In genomic region chr5:145230641-145231040, GRCm38 (mm10) we compare ENCODE assay signal across 9 mouse cellular contexts. TPM values are rescaled to one million over a fixed set of nuclear protein-coding genes. Genes with fewer than 3 reads are reported as not detected.
DNase-seq lines count a peak whose midpoint lies in the region; ATAC-seq and TF ChIP-seq lines count a peak whose summit lies in the region.
"Had no signal": no experiment of that assay in that cellular context is flagged by ENCODE, and none has a peak within 500 bp of the region (broad histone marks: within the 10 kb centered on the region; RNA-seq: fewer than 3 reads in every experiment).

No protein-coding gene starts in this region.

- no peak for TF ChIP-seq CTCF in layer of hippocampus, adult 2 months (conservative IDR thresholded peaks at IDR 0.05)

- peak overlapping the region; percentile 97 for H3K27ac ChIP-seq in layer of hippocampus, adult 2 months
- H3K27ac ChIP-seq in forebrain, embryonic 14.5 days (ENCODE audit: low read depth, low read length), result no peak overlapping the region
- peak overlapping the region; percentile 94 for H3K27ac ChIP-seq in neural tube, embryonic 13.5 days (replicated peaks)

- DNase-seq in layer of hippocampus, adult 2 months (ENCODE audit: low spot score in 2 of 2), result no peak
- no peak for DNase-seq in layer of hippocampus, postnatal 36 days
- DNase-seq in forebrain, embryonic 14.5 days (ENCODE audit: low spot score), result no peak
- DNase-seq in kidney, postnatal 36 days, result peak; percentile 29 to 32
- no peak for DNase-seq in right cerebral cortex, postnatal 36 days (ENCODE audit: low spot score in 2 of 2)
- DNase-seq in adrenal gland, adult 18-20 months (ENCODE audit: low spot score in 2 of 2), result no peak

- H3K36me3 ChIP-seq in forebrain, embryonic 14.5 days (ENCODE audit: control insufficient read depth, insufficient read depth, low read length), result peaks cover 25% of the 10 kb centered on the region
- peaks cover 24% of the 10 kb centered on the region for H3K36me3 ChIP-seq in neural tube, embryonic 13.5 days

- H3K27me3 ChIP-seq in forebrain, embryonic 14.5 days (replicated peaks; ENCODE audit: control insufficient read depth, insufficient read depth, low read length), result no peaks in the 10 kb centered on the region
- no peaks in the 10 kb centered on the region for H3K27me3 ChIP-seq in neural tube, embryonic 13.5 days
- H3K27me3 ChIP-seq: Patski had no signal

- peak overlapping the region; percentile 71 for H3K4me2 ChIP-seq in forebrain, embryonic 14.5 days (ENCODE audit: low read length)
- H3K4me2 ChIP-seq in neural tube, embryonic 13.5 days, result peak overlapping the region; percentile 85

- whole genome bisulfite sequencing in forebrain, embryonic 14.5 days, result 86% methylated on average over 4 of the region's 4 CpGs
- WGBS in neural tube, embryonic 13.5 days, result 82% methylated on average over 4 of the region's 4 CpGs

- no peak for ATAC-seq in forebrain, embryonic 14.5 days
- no peak for ATAC-seq in neural tube, embryonic 13.5 days (ENCODE audit: low read depth)
- ATAC-seq in activated CD4-positive, CD25-positive, alpha-beta regulatory T cell, adult 4 months, result no peak

- 0 out of 2 replicates have a peak, but pooled peaks cover 12% of the 10 kb centered on the region for H3K4me1 ChIP-seq in forebrain, embryonic 14.5 days (ENCODE audit: control insufficient read depth, insufficient read depth, low read length)
- peaks cover 23% of the 10 kb centered on the region for H3K4me1 ChIP-seq in neural tube, embryonic 13.5 days (replicated peaks)

- H3K9ac ChIP-seq in forebrain, embryonic 14.5 days (ENCODE audit: low read length), result peak overlapping the region; percentile 97; the same call in 1 of the 2 replicates
- H3K9ac ChIP-seq in neural tube, embryonic 13.5 days, result peak overlapping the region; percentile 99

- no peaks in the 10 kb centered on the region for H3K9me3 ChIP-seq in forebrain, embryonic 14.5 days (replicated peaks; ENCODE audit: control insufficient read depth, low read length)
- H3K9me3 ChIP-seq in neural tube, embryonic 13.5 days, result no peaks in the 10 kb centered on the region

- H3K4me3 ChIP-seq in layer of hippocampus, adult 2 months, result peak overlapping the region; percentile 74
- H3K4me3 ChIP-seq in forebrain, embryonic 14.5 days (ENCODE audit: low read depth, low read length), result no peak overlapping the region
- H3K4me3 ChIP-seq in neural tube, embryonic 13.5 days, result peak overlapping the region; percentile 100; the same call in 1 of the 2 replicates

RNA-seq across cellular contexts. Expression of gene Zfp655, which starts 0.9 kb away (rescaled TPM):
- 10 to 100 TPM; 27.5 to 28.4 TPM for total RNA-seq in layer of hippocampus, adult 2 months (2021)
- 10 to 100 TPM; 24.4 to 27.4 TPM for total RNA-seq in layer of hippocampus, postnatal 36 days (2021)
- polyA plus RNA-seq in forebrain, embryonic 14.5 days (2014; fragmentation: Nextera tagmentation; extraction: Ambion mirVana), result 42.8 and 45.7 TPM in 2 replicates
- 35.3 and 41.2 TPM in 2 replicates for polyA plus RNA-seq in neural tube, embryonic 13.5 days (2015; fragmentation: Nextera tagmentation; extraction: Ambion mirVana)
- polyA plus RNA-seq in activated CD4-positive, CD25-positive, alpha-beta regulatory T cell, adult 4 months (2017; shearing (Covaris generic)), result 10 to 100 TPM; 59.5 to 61.1 TPM
- total RNA-seq in adrenal gland, adult 18-20 months (2021), result 10 to 100 TPM; 46.2 to 59.3 TPM

RNA-seq across cellular contexts. Expression of gene Zkscan5, which starts 26.3 kb away (rescaled TPM):
- total RNA-seq in layer of hippocampus, adult 2 months (2021), result 10 to 100 TPM; 11.3 to 12.2 TPM
- total RNA-seq in layer of hippocampus, postnatal 36 days (2021), result 10 to 100 TPM; 10.8 to 11.4 TPM
- polyA plus RNA-seq in forebrain, embryonic 14.5 days (2014; fragmentation: Nextera tagmentation; extraction: Ambion mirVana), result 17.7 and 17.8 TPM in 2 replicates
- polyA plus RNA-seq in neural tube, embryonic 13.5 days (2015; fragmentation: Nextera tagmentation; extraction: Ambion mirVana), result 15.3 and 17.2 TPM in 2 replicates
- polyA plus RNA-seq in activated CD4-positive, CD25-positive, alpha-beta regulatory T cell, adult 4 months (2017; shearing (Covaris generic)), result 1 to 10 TPM; 4.8 to 6.0 TPM
- total RNA-seq in adrenal gland, adult 18-20 months (2021), result 10 to 100 TPM in 1 of 2 experiments, 1 to 10 TPM in 1; 9.2 to 10.6 TPM

RNA-seq across cellular contexts. Expression of gene Zkscan14, which starts 29.0 kb away (rescaled TPM):
- 10 to 100 TPM; 11.6 to 12.9 TPM for total RNA-seq in layer of hippocampus, adult 2 months (2021)
- 10 to 100 TPM; 11.0 to 11.5 TPM for total RNA-seq in layer of hippocampus, postnatal 36 days (2021)
- polyA plus RNA-seq in forebrain, embryonic 14.5 days (2014; fragmentation: Nextera tagmentation; extraction: Ambion mirVana), result 14.9 and 16.4 TPM in 2 replicates
- polyA plus RNA-seq in neural tube, embryonic 13.5 days (2015; fragmentation: Nextera tagmentation; extraction: Ambion mirVana), result 13.6 and 14.6 TPM in 2 replicates
- polyA plus RNA-seq in activated CD4-positive, CD25-positive, alpha-beta regulatory T cell, adult 4 months (2017; shearing (Covaris generic)), result 10 to 100 TPM; 16.7 to 20.3 TPM
- 10 to 100 TPM in 1 of 2 experiments, 1 to 10 TPM in 1; 9.5 to 10.9 TPM for total RNA-seq in adrenal gland, adult 18-20 months (2021)

RNA-seq across cellular contexts. Expression of gene Atp5j2, which starts 38.8 kb away (rescaled TPM):
- total RNA-seq in layer of hippocampus, adult 2 months (2021), result 100 to 1,000 TPM; 238 to 257 TPM
- 100 to 1,000 TPM; 262 to 270 TPM for total RNA-seq in layer of hippocampus, postnatal 36 days (2021)
- polyA plus RNA-seq in forebrain, embryonic 14.5 days (2014; fragmentation: Nextera tagmentation; extraction: Ambion mirVana), result 513 and 604 TPM in 2 replicates
- 763 and 785 TPM in 2 replicates for polyA plus RNA-seq in neural tube, embryonic 13.5 days (2015; fragmentation: Nextera tagmentation; extraction: Ambion mirVana)
- polyA plus RNA-seq in activated CD4-positive, CD25-positive, alpha-beta regulatory T cell, adult 4 months (2017; shearing (Covaris generic)), result 100 to 1,000 TPM; 418 to 445 TPM
- total RNA-seq in adrenal gland, adult 18-20 months (2021), result 100 to 1,000 TPM; 493 to 672 TPM

RNA-seq across cellular contexts. Expression of gene Zscan25, which starts 49.7 kb away (rescaled TPM):
- 10 to 100 TPM; 20.3 to 22.8 TPM for total RNA-seq in layer of hippocampus, adult 2 months (2021)
- 10 to 100 TPM; 17.2 to 19.5 TPM for total RNA-seq in layer of hippocampus, postnatal 36 days (2021)
- polyA plus RNA-seq in forebrain, embryonic 14.5 days (2014; fragmentation: Nextera tagmentation; extraction: Ambion mirVana), result 0.98 and 1.6 TPM in 2 replicates
- polyA plus RNA-seq in neural tube, embryonic 13.5 days (2015; fragmentation: Nextera tagmentation; extraction: Ambion mirVana), result 0.49 and 0.91 TPM in 2 replicates
- under 1 TPM; 0.37 to 0.45 TPM for polyA plus RNA-seq in activated CD4-positive, CD25-positive, alpha-beta regulatory T cell, adult 4 months (2017; shearing (Covaris generic))
- 10 to 100 TPM; 15.4 to 16.6 TPM for total RNA-seq in adrenal gland, adult 18-20 months (2021)

Comparison
In these comparisons a context has a peak if more than half of its experiments do, and no peak if none do; other contexts are left out.
1. DNase-seq: peak in kidney, postnatal 36 days (2 of 2); none in layer of hippocampus, adult 2 months (0 of 2), layer of hippocampus, postnatal 36 days (0 of 2), forebrain, embryonic 14.5 days (single experiment), right cerebral cortex, postnatal 36 days (0 of 2) and adrenal gland, adult 18-20 months (0 of 2).